Mouse (Mus musculus) right cerebral cortex, adult 18-20 months (tissue): Measurements from ENCODE around the gene Pfdn4.

Experiments used
- DNase-seq: peaks from one replicate; pipeline ENCODE4 v3.0.0; 2022; ENCODE audit warnings: mixed read lengths

Gene Pfdn4

DNA sequence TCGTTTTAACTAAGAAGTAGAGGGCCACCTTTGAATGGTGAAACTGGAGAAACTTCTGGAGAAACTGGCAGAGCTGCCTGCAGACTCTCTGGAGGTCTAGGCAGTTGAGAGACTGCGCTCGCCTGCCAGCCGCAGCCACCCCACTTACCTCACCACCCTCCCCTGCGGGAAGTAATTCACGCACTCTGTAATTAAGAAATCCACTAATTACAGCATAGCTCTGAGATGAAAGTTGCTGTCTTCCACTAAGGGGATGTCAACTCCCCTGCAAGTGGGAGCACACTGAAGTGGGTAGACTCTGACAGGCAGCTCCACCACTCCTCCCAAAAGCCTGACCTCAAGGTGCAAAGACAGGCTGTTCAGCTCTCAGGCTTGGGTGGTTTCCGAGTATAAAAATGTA lies 55.9 kb downstream of the Pfdn4 start:
- DNase-seq = no peak

DNA sequence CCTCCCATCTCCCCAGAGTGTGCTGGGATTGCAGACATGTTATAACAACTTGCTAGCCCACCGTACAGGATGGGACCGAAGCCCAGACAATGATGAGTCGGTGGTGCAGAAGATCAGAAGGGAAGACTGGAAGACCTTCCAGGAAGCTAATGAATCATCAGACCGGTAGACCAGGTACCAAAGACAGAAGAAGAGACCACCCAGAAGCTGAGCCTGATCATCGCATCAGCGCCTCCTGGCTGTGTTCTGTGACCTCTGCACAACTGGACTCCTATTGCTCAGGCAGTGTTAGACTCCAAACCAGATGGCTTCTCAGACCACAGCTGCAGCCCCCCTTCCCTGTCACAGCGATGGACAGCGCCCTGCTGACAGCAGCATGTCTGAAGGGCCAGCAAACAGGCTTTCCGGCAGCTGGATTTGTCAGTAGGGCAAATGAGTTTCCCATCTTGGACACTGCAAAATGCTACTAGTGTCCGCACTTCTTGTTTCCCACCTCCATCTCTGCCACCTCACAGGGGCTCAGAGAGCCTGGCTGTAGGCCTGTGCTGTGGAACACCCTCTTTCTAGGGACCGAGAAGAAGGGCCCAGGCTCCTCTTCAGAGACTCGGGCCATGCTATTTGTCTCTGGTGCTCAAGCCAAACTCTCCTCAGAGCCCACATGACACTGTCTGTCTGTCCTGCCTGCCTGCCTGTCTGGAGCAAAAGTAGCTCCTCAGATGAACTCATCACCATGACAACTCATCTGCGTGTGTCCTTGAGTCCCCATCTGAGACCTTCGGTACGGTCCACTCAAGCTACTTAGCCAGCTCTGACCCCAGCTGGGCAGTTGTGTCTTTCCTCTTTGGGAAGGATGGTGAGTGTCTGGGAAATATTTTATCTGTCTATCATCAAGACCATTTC lies 68.0 kb downstream of the Pfdn4 start:
- DNase-seq = no peak

DNA sequence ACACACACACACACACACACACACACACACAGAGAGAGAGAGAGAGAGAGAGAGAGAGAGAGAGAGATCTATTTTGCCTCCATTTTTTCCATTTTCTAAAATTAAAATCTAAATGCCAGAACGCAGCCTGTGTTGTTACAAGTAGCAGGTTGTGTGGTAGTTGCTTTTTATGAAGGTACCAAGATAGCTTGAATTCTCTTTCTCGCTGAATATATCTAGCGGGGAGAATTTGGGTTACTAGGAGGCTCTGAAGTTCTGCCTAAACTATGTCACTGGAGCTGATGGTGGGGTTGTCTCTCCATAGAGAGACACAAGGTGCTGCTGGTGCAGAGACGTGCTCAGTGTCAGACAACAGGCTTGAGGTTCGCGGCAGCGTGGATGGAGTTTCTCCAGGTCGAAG lies 68.8 kb downstream of the Pfdn4 start:
- DNase-seq = no peak
